Mouse (Mus musculus) embryonic facial prominence, embryonic 13.5 days (tissue): Measurements from ENCODE around the gene Oxsr1. TPM values are rescaled to one million over a fixed set of nuclear protein-coding genes. Genes with fewer than 3 reads are reported as not detected.

ENCODE experiments used
- ATAC-seq: fragments of 200-750 bp; cut with Nextera tagmentation; 2 replicates; pipeline ENCODE4 v1.8.0; 2017; ENCODE audit warnings: low read depth; ENCODE audit not compliant: insufficient number of reproducible peaks, insufficient read depth, low FRiP score, low TSS enrichment
- H3K27ac ChIP-seq: fragments of 300-500 bp; sonication (generic); 2 replicates; pipeline ENCODE4 v1.5.1; 2015; ENCODE audit warnings: moderate library complexity, mild to moderate bottlenecking, inconsistent platforms
- H3K27me3 ChIP-seq: fragments of 300-500 bp; sonication (generic); 2 replicates; pipeline ENCODE4 v1.6.1; 2015; ENCODE audit warnings: mild to moderate bottlenecking, inconsistent platforms
- H3K36me3 ChIP-seq: fragments of 300-500 bp; sonication (generic); 2 replicates; pipeline ENCODE4 v1.6.1; 2015; ENCODE audit warnings: mild to moderate bottlenecking, inconsistent platforms
- H3K4me1 ChIP-seq: fragments of 300-500 bp; sonication (generic); 2 replicates; pipeline ENCODE4 v1.6.1; 2015; ENCODE audit warnings: inconsistent platforms
- H3K4me2 ChIP-seq: fragments of 300-500 bp; sonication (generic); 2 replicates; pipeline ENCODE4 v1.6.1; 2015; ENCODE audit warnings: moderate library complexity, mild to moderate bottlenecking, inconsistent platforms
- H3K4me3 ChIP-seq: fragments of 300-500 bp; sonication (generic); 2 replicates; pipeline ENCODE4 v1.5.1; 2015; ENCODE audit warnings: mild to moderate bottlenecking, inconsistent platforms
- H3K9ac ChIP-seq: fragments of 300-500 bp; sonication (generic); 2 replicates; pipeline ENCODE4 v1.6.1; 2015; ENCODE audit warnings: mild to moderate bottlenecking, inconsistent platforms
- H3K9me3 ChIP-seq: fragments of 300-500 bp; sonication (generic); 2 replicates; pipeline ENCODE4 v1.6.1; 2016; ENCODE audit warnings: inconsistent platforms
- WGBS: fragments of 180-500 bp; shearing (Covaris S2); methylation state at CpG from one replicate; pipeline ENCODE4 v1.1.7; 2015; ENCODE audit warnings: mixed read lengths; 5-methylcytosine and 5-hydroxymethylcytosine counted together
- polyA plus RNA-seq: library from polyadenylated mRNA; unstranded; fragments of >200 nt; fragmentation: Nextera tagmentation; extraction: Ambion mirVana; gene quantifications from 2 replicates; pipeline ENCODE4 v1.2.1, GENCODE M21; 2015

Oxsr1 gene
- polyA plus RNA-seq, 1 experiment from 2014 or later: 11.7 TPM

DNA sequence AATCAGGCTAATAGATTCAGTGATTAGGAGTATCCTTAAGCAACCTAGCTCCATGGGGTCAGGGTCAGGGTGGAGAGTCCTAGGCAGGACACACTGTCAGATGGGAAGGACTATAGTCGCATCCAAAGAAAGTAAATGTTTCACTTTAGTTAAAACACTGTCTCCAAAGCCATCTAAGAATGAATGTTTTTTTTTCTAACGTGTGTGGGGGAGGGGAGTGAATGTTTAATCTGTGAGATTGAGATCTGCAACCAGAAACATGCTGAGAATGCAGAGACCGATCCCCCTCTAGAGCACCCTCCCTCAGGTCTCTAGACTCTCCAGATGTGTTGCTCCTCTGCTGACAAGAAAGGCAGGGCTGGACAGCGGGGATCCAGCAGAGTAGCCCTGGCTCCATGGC lies 115.1 kb downstream of the Oxsr1 start:
- Histone ChIP-seq H3K4me2 (no peak overlapping the region), H3K4me1 (no peaks in the 10 kb centered on the region), H3K27me3 (no peaks in the 10 kb centered on the region), H3K9ac (no peak overlapping the region), H3K9me3 (no peaks in the 10 kb centered on the region), H3K27ac (no peak overlapping the region), H3K36me3 (no peaks in the 10 kb centered on the region), H3K4me3 (no peak overlapping the region)
- 66% methylated on average over 4 of the region's 4 CpGs for WGBS
- ATAC-seq: no peak

DNA sequence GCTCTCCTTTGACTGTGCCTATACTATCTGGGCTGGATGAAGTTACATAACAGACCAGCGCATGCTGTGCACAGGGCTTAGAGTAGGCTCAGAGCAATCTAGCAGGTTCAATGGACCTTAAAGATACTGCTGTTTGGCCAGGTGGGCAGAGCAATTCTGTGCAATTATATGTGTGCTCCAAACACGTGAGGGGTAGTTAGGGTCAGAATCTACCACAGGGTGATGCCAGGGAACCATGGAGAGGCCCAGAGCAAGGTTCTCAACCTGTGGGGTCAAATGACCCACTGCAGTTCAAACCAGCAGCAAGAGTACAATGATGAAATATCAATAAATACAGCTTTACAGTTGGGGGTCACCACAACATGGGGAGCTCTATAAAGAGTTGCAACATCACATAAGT lies 115.6 kb downstream of the Oxsr1 start:
- ATAC-seq: no peak
- WGBS: 83% methylated on average over 2 of the region's 2 CpGs
- H3K27ac ChIP-seq: no peak overlapping the region
- H3K4me2 ChIP-seq: no peak overlapping the region
- no peaks in the 10 kb centered on the region for H3K4me1 ChIP-seq
- H3K9ac ChIP-seq: no peak overlapping the region
- no peaks in the 10 kb centered on the region for H3K27me3 ChIP-seq
- H3K36me3 ChIP-seq: no peaks in the 10 kb centered on the region
- no peaks in the 10 kb centered on the region for H3K9me3 ChIP-seq
- H3K4me3 ChIP-seq: no peak overlapping the region

DNA sequence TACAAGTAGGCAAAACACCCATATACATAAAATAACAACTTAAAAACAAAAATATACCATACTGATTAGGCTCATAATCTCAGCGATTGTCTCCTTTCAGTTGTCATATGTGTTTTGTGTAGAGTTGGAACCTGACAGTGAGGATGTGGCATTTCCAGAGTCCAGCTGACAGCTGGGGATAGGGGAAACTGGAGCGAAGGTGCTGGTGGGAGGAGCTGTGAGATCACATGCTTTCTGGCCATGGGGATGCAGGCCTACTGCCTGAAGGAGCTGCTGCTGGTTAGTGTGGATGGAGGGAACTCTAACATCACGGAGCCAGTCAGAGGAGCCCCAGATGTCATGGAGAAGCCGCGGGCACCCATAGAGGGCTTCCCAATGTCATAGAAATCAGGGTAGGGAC lies 116.5 kb downstream of the Oxsr1 start:
- Histone ChIP-seq H3K36me3 (no peaks in the 10 kb centered on the region), H3K4me1 (no peaks in the 10 kb centered on the region), H3K27ac (no peak overlapping the region), H3K27me3 (no peaks in the 10 kb centered on the region), H3K9ac (no peak overlapping the region), H3K4me2 (no peak overlapping the region), H3K4me3 (no peak overlapping the region), H3K9me3 (no peaks in the 10 kb centered on the region)
- 90% methylated on average over 5 of the region's 5 CpGs for WGBS
- ATAC-seq: no peak

DNA sequence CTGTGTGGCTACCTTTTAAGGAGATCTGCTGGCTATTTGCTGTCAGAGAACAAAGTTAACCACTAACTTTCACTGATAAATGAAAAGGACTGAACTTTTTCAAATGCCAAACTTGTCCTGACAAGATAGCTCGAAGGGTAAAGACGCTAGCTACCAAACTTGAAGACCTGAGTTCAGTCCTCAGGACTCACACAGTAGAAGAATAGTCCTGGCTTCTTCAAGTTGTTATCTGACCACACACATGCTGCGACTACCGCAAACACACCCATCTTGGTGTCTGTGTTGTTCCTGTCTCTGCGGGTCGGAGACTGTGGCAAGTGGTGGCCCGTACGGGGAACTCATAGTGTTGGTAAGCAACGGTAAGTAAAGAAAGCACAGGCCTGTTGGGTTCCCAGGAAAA lies 118.6 kb downstream of the Oxsr1 start:
- Histone ChIP-seq H3K36me3 (no peaks in the 10 kb centered on the region), H3K4me2 (no peak overlapping the region), H3K27me3 (no peaks in the 10 kb centered on the region), H3K4me3 (no peak overlapping the region), H3K9ac (no peak overlapping the region), H3K9me3 (no peaks in the 10 kb centered on the region), H3K27ac (no peak overlapping the region), H3K4me1 (no peaks in the 10 kb centered on the region)
- 96% methylated on average over 9 of the region's 9 CpGs for WGBS
- ATAC-seq: no peak

DNA sequence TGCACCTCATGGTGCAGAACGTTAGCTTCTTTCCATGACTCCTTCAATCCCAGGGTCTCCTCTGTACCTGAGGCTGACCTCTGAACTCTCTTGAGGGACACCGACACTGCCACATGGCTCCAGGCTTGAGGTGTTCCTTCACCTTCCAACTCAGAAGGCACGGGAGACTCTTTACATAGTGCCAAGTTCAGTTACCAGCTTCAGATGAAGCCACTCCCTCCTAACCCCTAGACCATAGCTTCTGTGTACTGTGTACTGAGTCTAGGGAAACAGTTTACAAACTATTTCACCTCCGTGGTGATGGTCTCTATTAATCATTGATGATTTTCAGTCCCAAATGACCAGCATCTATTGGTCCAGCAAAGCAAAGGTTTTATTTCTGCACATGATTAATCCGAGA lies 120.6 kb downstream of the Oxsr1 start:
- no peak for ATAC-seq
- Histone ChIP-seq H3K27ac (no peak overlapping the region), H3K9ac (no peak overlapping the region), H3K36me3 (no peaks in the 10 kb centered on the region), H3K4me3 (no peak overlapping the region), H3K4me1 (no peaks in the 10 kb centered on the region), H3K9me3 (no peaks in the 10 kb centered on the region), H3K27me3 (no peaks in the 10 kb centered on the region), H3K4me2 (no peak overlapping the region)
- 84% methylated on average over 5 of the region's 5 CpGs for WGBS

DNA sequence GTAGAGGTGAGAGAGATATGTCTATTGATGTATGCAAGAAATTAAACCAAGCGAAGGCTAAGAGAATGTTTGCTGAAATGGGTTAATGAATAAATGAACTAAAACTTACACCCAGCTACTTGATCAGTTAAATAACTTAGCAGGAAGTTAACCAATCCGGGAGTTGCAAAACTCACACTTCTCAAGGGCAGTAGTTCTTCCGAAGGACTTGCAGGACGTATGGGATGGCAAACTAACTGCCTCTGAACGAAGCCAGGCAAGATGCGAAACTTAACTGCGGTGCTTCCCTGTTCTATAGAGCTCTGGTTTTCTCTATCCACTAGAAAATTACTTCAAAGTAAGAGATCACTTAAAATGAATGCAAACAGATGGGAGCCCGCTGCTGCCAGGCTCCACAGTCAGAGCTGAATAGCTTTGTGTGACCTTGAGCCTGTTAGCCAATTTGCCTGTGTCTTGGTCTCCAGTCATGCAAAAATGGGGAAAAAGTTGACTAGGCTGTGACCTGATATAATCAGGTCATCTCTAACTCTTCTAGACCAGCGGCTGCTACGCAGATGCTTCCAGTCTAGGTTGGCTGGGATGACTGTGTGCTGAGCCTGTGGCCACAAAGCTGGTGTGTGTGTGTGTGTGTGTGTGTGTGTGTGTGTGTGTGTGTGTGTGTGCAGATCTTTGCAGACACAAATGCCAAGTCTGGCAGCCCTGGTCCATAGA lies 122.9 kb downstream of the Oxsr1 start:
- H3K9me3 ChIP-seq: no peaks in the 10 kb centered on the region
- H3K4me2 ChIP-seq: no peak overlapping the region
- no peak overlapping the region for H3K27ac ChIP-seq
- no peak overlapping the region for H3K9ac ChIP-seq
- H3K4me1 ChIP-seq: no peaks in the 10 kb centered on the region
- no peak overlapping the region for H3K4me3 ChIP-seq
- no peaks in the 10 kb centered on the region for H3K36me3 ChIP-seq
- no peaks in the 10 kb centered on the region for H3K27me3 ChIP-seq
- WGBS: 55% methylated on average over 10 of the region's 10 CpGs
- no peak for ATAC-seq

DNA sequence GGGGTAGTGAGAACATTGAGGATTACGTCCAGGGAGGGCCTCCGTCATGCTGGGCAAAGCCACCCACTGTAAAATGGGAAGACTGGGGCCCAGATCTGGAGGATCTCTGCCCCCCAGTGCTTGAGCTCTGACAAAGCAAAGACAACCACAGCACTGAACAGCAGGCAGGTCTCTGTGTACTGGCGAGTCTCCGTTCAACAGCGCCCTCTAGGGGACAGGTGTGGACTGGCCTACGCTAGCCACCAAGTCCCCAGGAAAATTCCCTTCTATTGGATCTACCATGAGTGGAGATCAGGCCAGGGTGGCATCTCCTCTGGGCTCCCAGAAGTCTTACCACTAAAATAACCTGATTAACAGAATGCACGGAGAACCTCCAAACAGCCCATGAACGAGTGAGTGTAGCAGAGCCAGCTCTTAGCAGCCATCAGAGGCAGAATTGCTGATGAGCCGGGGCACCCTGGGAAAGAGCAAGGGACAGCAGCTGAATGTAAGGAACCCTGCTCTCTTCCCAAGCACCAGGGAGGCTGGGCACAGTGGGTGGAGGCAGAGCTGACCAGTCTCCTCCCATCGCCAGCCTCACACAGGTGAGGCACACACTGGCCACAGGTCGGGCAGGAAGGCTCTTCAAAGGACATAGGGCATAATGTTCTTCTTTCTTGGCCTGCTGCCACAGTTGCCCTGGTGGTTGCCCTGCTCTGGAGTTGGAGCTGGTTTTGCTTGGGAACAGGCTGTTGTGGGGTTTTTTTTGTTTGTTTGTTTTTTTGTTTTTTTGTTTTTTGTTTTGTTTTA lies 129.8 kb downstream of the Oxsr1 start:
- Histone ChIP-seq H3K9ac (no peak overlapping the region), H3K27me3 (no peaks in the 10 kb centered on the region), H3K4me1 (no peaks in the 10 kb centered on the region), H3K9me3 (no peaks in the 10 kb centered on the region), H3K4me3 (no peak overlapping the region), H3K36me3 (no peaks in the 10 kb centered on the region), H3K27ac (no peak overlapping the region), H3K4me2 (no peak overlapping the region)
- WGBS: 31% methylated on average over 11 of the region's 11 CpGs
- ATAC-seq: no peak

Other genes with a start within 250 kb of the Oxsr1 start
- 29.1 and 30.9 TPM in 2 replicates for gene Plcd1, start 228.9 kb downstream of the Oxsr1 start, polyA plus RNA-seq
- gene Dlec1, start 219.9 kb downstream of the Oxsr1 start, polyA plus RNA-seq: 1.1 and 1.4 TPM in 2 replicates
- gene Acaa1b, start 165.3 kb downstream of the Oxsr1 start, polyA plus RNA-seq: 3.1 and 3.8 TPM in 2 replicates
- not detected in 2 replicates for gene Gm47289, start 163.3 kb downstream of the Oxsr1 start, polyA plus RNA-seq
- gene Slc22a13, start 113.3 kb downstream of the Oxsr1 start, polyA plus RNA-seq: not detected in 2 replicates
- 94.4 and 96.7 TPM in 2 replicates for gene Acaa1a, start 17.2 kb upstream of the Oxsr1 start, polyA plus RNA-seq
- gene Myd88, start 19.0 kb upstream of the Oxsr1 start, polyA plus RNA-seq: 17.7 and 18.2 TPM in 2 replicates
- gene Xylb, start 35.0 kb upstream of the Oxsr1 start, polyA plus RNA-seq: 5.3 and 7.2 TPM in 2 replicates
- gene Slc22a14, start 43.1 kb upstream of the Oxsr1 start, polyA plus RNA-seq: not detected in 2 replicates
- 18.0 and 18.7 TPM in 2 replicates for gene Acvr2b, start 79.7 kb upstream of the Oxsr1 start, polyA plus RNA-seq
- gene Exog, start 122.5 kb upstream of the Oxsr1 start, polyA plus RNA-seq: 41.4 and 43.8 TPM in 2 replicates